Mouse (Mus musculus) thymus, adult 2 months (tissue): ENCODE results near the gene Stk40.

Experiments
- CTCF ChIP-seq: fragments of 200-500 bp; IDR thresholded peaks from 2 replicates; pipeline ENCODE4 v1.5.1; 2012; ENCODE audit warnings: mild to moderate bottlenecking, control low read depth, low read length, moderate library complexity, borderline replicate concordance; ENCODE audit not compliant: control insufficient read depth, poor library complexity, insufficient read depth; ENCODE audit errors: extremely low read depth
- POLR2A ChIP-seq: fragments of 200-500 bp; IDR thresholded peaks from 2 replicates; pipeline ENCODE4 v1.6.1; 2012; ENCODE audit warnings: mild to moderate bottlenecking, low read length, control low read depth, moderate library complexity; ENCODE audit not compliant: control insufficient read depth, poor library complexity, insufficient read depth; ENCODE audit errors: extremely low read depth

- TF ChIP-seq CTCF, result no peak
- no peak for TF ChIP-seq POLR2A
Measured at GRCm38 (mm10) chr4:126155183-126155582, 51.4 kb downstream of the Stk40 start.
